In genomic region chr11:107300235-107300634, GRCm38 (mm10) we compare ENCODE assay signal across 20 mouse cellular contexts.
DNase-seq lines count a peak whose midpoint lies in the region; TF ChIP-seq lines count a peak whose summit lies in the region.
"Had no signal": no experiment of that assay in that cellular context is flagged by ENCODE, and none has a peak within 500 bp of the region (broad histone marks: within the 10 kb centered on the region; RNA-seq: fewer than 3 reads in every experiment).

No protein-coding gene starts in this region.

- H3K27ac ChIP-seq in gastrocnemius, adult 2 months: no peak overlapping the region
- no peak overlapping the region for H3K27ac ChIP-seq in left cerebral cortex, adult 2 months
- H3K27ac ChIP-seq: forebrain, embryonic 10.5 days; limb, embryonic 12.5 days; macrophage; neural tube, embryonic 13.5 days had no signal

- DNase-seq in gastrocnemius, adult 2 months: no peak
- no peak for DNase-seq in gastrocnemius, adult 8-10 months (ENCODE audit: low spot score in 2 of 2)
- DNase-seq in left cerebral cortex, adult 2 months (ENCODE audit: extremely low spot score in 1 of 2, low spot score in 2 of 2): no peak
- no peak for DNase-seq in left cerebral cortex, adult 18-20 months (ENCODE audit: low spot score in 2 of 2)
- peak; percentile 21 for DNase-seq in 416B (ENCODE audit: low read depth)
- DNase-seq in R1 (ENCODE audit: low read depth, low spot score): peak; percentile 57
- DNase-seq in right cerebral cortex, postnatal 14 days: no peak
- DNase-seq: adrenal gland, adult 2 months; cerebellum, adult 2 months; cerebellum, postnatal 36 days; gastrocnemius, postnatal 10 days; heart, adult 11 months; kidney, adult 8-10 months; kidney, postnatal 36 days; lung, adult 18-20 months; thymus, postnatal 25 days had no signal

- TF ChIP-seq CTCF in gastrocnemius, adult 2 months (IDR thresholded peaks at IDR 0.05): peak; percentile 54
- TF ChIP-seq CTCF in left cerebral cortex, adult 2 months (IDR thresholded peaks at IDR 0.05): peak; percentile 31

- intact Hi-C loops in gastrocnemius, adult 2 months (cut with DNase I): no loop called here
- intact Hi-C loops in left cerebral cortex, adult 2 months (cut with DNase I): no loop called here

- H3K4me3 ChIP-seq in gastrocnemius, adult 2 months: no peak overlapping the region
- no peak overlapping the region for H3K4me3 ChIP-seq in left cerebral cortex, adult 2 months
- H3K4me3 ChIP-seq: forebrain, embryonic 10.5 days; limb, embryonic 12.5 days; neural tube, embryonic 13.5 days had no signal

Comparison
In these comparisons a context has a peak if more than half of its experiments do, and no peak if none do; other contexts are left out.
1. DNase-seq: peak in 416B (single experiment) and R1 (single experiment); none in gastrocnemius, adult 2 months (single experiment), gastrocnemius, adult 8-10 months (0 of 2), left cerebral cortex, adult 2 months (0 of 2), left cerebral cortex, adult 18-20 months (0 of 2) and right cerebral cortex, postnatal 14 days (single experiment).